Mouse (Mus musculus) lung, embryonic 14.5 days (tissue): Measurements from ENCODE around the gene Fbxw8. TPM values are rescaled to one million over a fixed set of nuclear protein-coding genes. Genes with fewer than 3 reads are reported as not detected.

Experiments
- ATAC-seq: fragments of 200-750 bp; cut with Nextera tagmentation; 2 replicates; pipeline ENCODE4 v1.8.0; 2017; ENCODE audit warnings: mild to moderate bottlenecking, moderate TSS enrichment, moderate library complexity; ENCODE audit not compliant: insufficient read depth
- DNase-seq: peaks from one replicate; pipeline ENCODE4 v3.0.0-alpha.2; 2015
- H3K27ac ChIP-seq: fragments of 300-500 bp; sonication (generic); 2 replicates; pipeline ENCODE4 v1.5.1; 2014; ENCODE audit warnings: low read depth, mild to moderate bottlenecking, moderate library complexity
- H3K27me3 ChIP-seq: fragments of 300-500 bp; sonication (generic); 2 replicates; pipeline ENCODE4 v1.6.1; 2014; ENCODE audit warnings: low read length, control low read depth; ENCODE audit not compliant: insufficient read depth
- H3K36me3 ChIP-seq: fragments of 300-500 bp; sonication (generic); 2 replicates; pipeline ENCODE4 v1.6.1; 2014; ENCODE audit warnings: control low read depth; ENCODE audit not compliant: insufficient read depth
- H3K4me1 ChIP-seq: fragments of 300-500 bp; sonication (generic); 2 replicates; pipeline ENCODE4 v1.6.1; 2014; ENCODE audit warnings: antibody characterized with exemption, control low read depth; ENCODE audit not compliant: insufficient read depth
- H3K4me2 ChIP-seq: fragments of 300-500 bp; sonication (generic); 2 replicates; pipeline ENCODE4 v1.6.1; 2014; ENCODE audit warnings: mild to moderate bottlenecking
- H3K4me3 ChIP-seq: fragments of 300-500 bp; sonication (generic); 2 replicates; pipeline ENCODE4 v1.5.1; 2014; ENCODE audit warnings: low read depth, low read length
- H3K9ac ChIP-seq: fragments of 300-500 bp; sonication (generic); 2 replicates; pipeline ENCODE4 v1.6.1; 2014
- H3K9me3 ChIP-seq: fragments of 300-500 bp; sonication (generic); 2 replicates; pipeline ENCODE4 v1.6.1; 2016; ENCODE audit warnings: low read depth, low read length, control low read depth
- CTCF ChIP-seq: IDR thresholded peaks from 2 replicates; pipeline ENCODE4 v1.5.1; 2016; ENCODE audit warnings: antibody characterized with exemption, low read depth
- WGBS: fragments of 180-500 bp; shearing (Covaris S2); extraction: QIAGEN DNeasy Blood & Tissue Kit; methylation state at CpG from one replicate; pipeline ENCODE4 v1.1.7; 2014; 5-methylcytosine and 5-hydroxymethylcytosine counted together
- polyA plus RNA-seq: library from polyadenylated mRNA; unstranded; fragments of >200 nt; fragmentation: Nextera tagmentation; extraction: Ambion mirVana; gene quantifications from 2 replicates; pipeline ENCODE4 v1.2.1, GENCODE M21; 2014

The Fbxw8 gene
- 31.1 and 31.3 TPM in 2 replicates for polyA plus RNA-seq

GRCm38 (mm10) chr5:118154839-118155564 lies at the start of gene Fbxw8:
Fbxw8 (minus strand) TSS chr5:118155464.
- ATAC-seq (peak; percentile 90), DNase-seq (peak; percentile 94)
- Histone ChIP-seq H3K27me3 (no peaks in the 10 kb centered on the region), H3K36me3 (peaks cover 6% of the 10 kb centered on the region; the same call in 1 of the 2 replicates), H3K4me2 (peak within 1 kb of the TSS; percentile 74), H3K9ac (peak within 1 kb of the TSS; percentile 86), H3K9me3 (no peaks in the 10 kb centered on the region), H3K4me3 (peak within 1 kb of the TSS; percentile 89), H3K4me1 (peaks cover 8% of the 10 kb centered on the region; the same call in 1 of the 2 replicates), H3K27ac (peak within 1 kb of the TSS; percentile 60)
- TF ChIP-seq CTCF: no peak
- under 1% methylated on average over 67 of the region's 67 CpGs for WGBS

- ATAC-seq (no peak), DNase-seq (no peak)
- Histone ChIP-seq H3K9me3 (no peaks in the 10 kb centered on the region), H3K27ac (no peak overlapping the region), H3K36me3 (no peaks in the 10 kb centered on the region), H3K27me3 (no peaks in the 10 kb centered on the region), H3K4me2 (no peak overlapping the region), H3K9ac (no peak overlapping the region), H3K4me3 (no peak overlapping the region), H3K4me1 (no peaks in the 10 kb centered on the region)
- WGBS: 45% methylated on average over 16 of the region's 16 CpGs
- TF ChIP-seq CTCF: no peak
Measured at GRCm38 (mm10) chr5:118204675-118205440, 49.6 kb upstream of the Fbxw8 start.

- H3K4me3 ChIP-seq: no peak overlapping the region
- H3K27me3 ChIP-seq: no peaks in the 10 kb centered on the region
- no peak overlapping the region for H3K27ac ChIP-seq
- no peak for TF ChIP-seq CTCF
- DNase-seq (no peak), ATAC-seq (no peak)
- H3K9ac ChIP-seq: no peak overlapping the region
- no peaks in the 10 kb centered on the region for H3K4me1 ChIP-seq
- H3K4me2 ChIP-seq: no peak overlapping the region
- H3K9me3 ChIP-seq: no peaks in the 10 kb centered on the region
- H3K36me3 ChIP-seq: no peaks in the 10 kb centered on the region
- 60% methylated on average over 5 of the region's 5 CpGs for WGBS
Measured at GRCm38 (mm10) chr5:118199670-118200069, 44.4 kb upstream of the Fbxw8 start.

GRCm38 (mm10) chr5:118197421-118197820 lies 42.2 kb upstream of the Fbxw8 start:
- H3K4me3 ChIP-seq: no peak overlapping the region
- no peaks in the 10 kb centered on the region for H3K27me3 ChIP-seq
- no peaks in the 10 kb centered on the region for H3K4me1 ChIP-seq
- DNase-seq (no peak), ATAC-seq (no peak)
- no peak for TF ChIP-seq CTCF
- no peak overlapping the region for H3K27ac ChIP-seq
- no peak overlapping the region for H3K4me2 ChIP-seq
- H3K36me3 ChIP-seq: no peaks in the 10 kb centered on the region
- H3K9ac ChIP-seq: no peak overlapping the region
- 75% methylated on average over 13 of the region's 13 CpGs for WGBS
- no peaks in the 10 kb centered on the region for H3K9me3 ChIP-seq

- H3K9ac ChIP-seq: no peak overlapping the region
- H3K27me3 ChIP-seq: peaks cover 3% of the 10 kb centered on the region; the same call in 1 of the 2 replicates
- no peak overlapping the region for H3K4me2 ChIP-seq
- no peaks in the 10 kb centered on the region for H3K9me3 ChIP-seq
- H3K4me1 ChIP-seq: no peaks in the 10 kb centered on the region
- no peaks in the 10 kb centered on the region for H3K36me3 ChIP-seq
- no peak for DNase-seq
- no peak overlapping the region for H3K27ac ChIP-seq
- no peak for TF ChIP-seq CTCF
- ATAC-seq: no peak
- 39% methylated on average over 16 of the region's 18 CpGs for WGBS
- H3K4me3 ChIP-seq: no peak overlapping the region
Measured at GRCm38 (mm10) chr5:118192221-118192620, 37.0 kb upstream of the Fbxw8 start.

- no peaks in the 10 kb centered on the region for H3K4me1 ChIP-seq
- peaks cover 3% of the 10 kb centered on the region; the same call in 1 of the 2 replicates for H3K27me3 ChIP-seq
- TF ChIP-seq CTCF: no peak
- DNase-seq (no peak), ATAC-seq (no peak)
- no peak overlapping the region for H3K9ac ChIP-seq
- no peak overlapping the region for H3K27ac ChIP-seq
- no peak overlapping the region for H3K4me3 ChIP-seq
- H3K9me3 ChIP-seq: no peaks in the 10 kb centered on the region
- H3K36me3 ChIP-seq: no peaks in the 10 kb centered on the region
- 70% methylated on average over 9 of the region's 9 CpGs for WGBS
- no peak overlapping the region for H3K4me2 ChIP-seq
Measured at GRCm38 (mm10) chr5:118190491-118190890, 35.2 kb upstream of the Fbxw8 start.

- Histone ChIP-seq H3K9ac (no peak overlapping the region), H3K27me3 (peaks cover 3% of the 10 kb centered on the region; the same call in 1 of the 2 replicates), H3K9me3 (no peaks in the 10 kb centered on the region), H3K4me3 (no peak overlapping the region), H3K4me2 (no peak overlapping the region), H3K27ac (no peak overlapping the region), H3K4me1 (no peaks in the 10 kb centered on the region), H3K36me3 (no peaks in the 10 kb centered on the region)
- no peak for TF ChIP-seq CTCF
- DNase-seq: no peak
- no peak for ATAC-seq
- 47% methylated on average over 6 of the region's 6 CpGs for WGBS
Measured at GRCm38 (mm10) chr5:118188356-118188755, 33.1 kb upstream of the Fbxw8 start.
